ENCODE assay signal across 20 mouse cellular contexts in the genomic region with DNA sequence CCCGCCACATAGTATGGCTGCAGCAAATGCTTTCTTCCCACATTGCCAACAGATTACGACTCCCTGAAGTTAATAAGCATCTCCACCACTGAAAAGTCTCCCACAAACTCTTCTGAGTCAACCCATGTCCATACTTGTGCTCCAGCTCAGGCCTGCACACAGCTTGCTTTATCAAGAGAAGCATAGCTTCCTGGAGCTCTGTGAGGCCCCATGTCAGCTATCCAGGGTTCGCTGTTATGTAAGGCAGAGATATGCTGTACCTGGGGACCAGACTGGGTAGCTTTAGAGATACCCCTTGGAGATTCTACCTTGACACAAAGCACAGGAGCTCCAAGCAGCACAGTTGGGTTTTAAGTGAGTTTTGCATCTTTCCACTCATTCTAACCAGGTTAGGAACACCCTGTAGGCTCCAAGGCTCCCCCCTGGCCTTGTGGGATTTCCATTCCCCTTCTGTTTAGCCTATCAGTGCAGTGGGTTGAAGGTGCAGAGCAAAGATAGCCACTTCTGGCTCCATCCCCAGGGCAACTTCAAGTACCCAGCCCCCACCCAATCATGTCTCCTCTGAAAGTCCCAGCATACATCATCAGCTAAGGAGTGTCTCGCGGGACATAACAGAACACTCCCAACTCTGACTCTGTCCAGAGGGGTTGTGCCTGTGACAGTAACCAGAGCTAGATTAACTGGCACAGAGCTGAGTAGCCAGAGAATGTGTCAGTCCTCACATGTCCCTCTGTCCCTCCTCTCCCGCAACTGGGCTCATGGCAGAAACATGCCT.
DNase-seq lines count a peak whose midpoint lies in the region; ATAC-seq lines count a peak whose summit lies in the region.
"Had no signal": no experiment of that assay in that cellular context is flagged by ENCODE, and none has a peak within 500 bp of the region (broad histone marks: within the 10 kb centered on the region; RNA-seq: fewer than 3 reads in every experiment).

No protein-coding gene starts in this region.

- no peak overlapping the region for H3K27ac ChIP-seq in kidney, embryonic 15.5 days
- H3K27ac ChIP-seq in heart, embryonic 16.5 days (ENCODE audit: low read length) = peak overlapping the region; percentile 56
- no peak overlapping the region for H3K27ac ChIP-seq in liver, embryonic 16.5 days (ENCODE audit: low read length)
- H3K27ac ChIP-seq: forebrain, embryonic 15.5 days; limb, embryonic 13.5 days; neural tube, embryonic 13.5 days had no signal

- ATAC-seq in kidney, embryonic 15.5 days (replicated peaks; ENCODE audit: low FRiP score) = 0 out of 2 replicates have a peak, but pooled peaks have one; percentile 13
- ATAC-seq in heart, embryonic 16.5 days (replicated peaks; ENCODE audit: extremely low read depth, insufficient read depth, low FRiP score) = peak; percentile 92
- ATAC-seq in liver, embryonic 16.5 days (ENCODE audit: low read depth) = 0 out of 2 replicates have a peak, but pooled peaks have one; percentile 39
- ATAC-seq: forebrain, embryonic 15.5 days had no signal

- H3K9me3 ChIP-seq in kidney, embryonic 15.5 days (replicated peaks) = no peaks in the 10 kb centered on the region
- H3K9me3 ChIP-seq in heart, embryonic 16.5 days (replicated peaks; ENCODE audit: control insufficient read depth, low read length) = no peaks in the 10 kb centered on the region
- no peaks in the 10 kb centered on the region for H3K9me3 ChIP-seq in liver, embryonic 16.5 days (replicated peaks; ENCODE audit: control insufficient read depth, low read length)
- H3K9me3 ChIP-seq: forebrain, embryonic 15.5 days; limb, embryonic 13.5 days; neural tube, embryonic 13.5 days had no signal

- no peaks in the 10 kb centered on the region for H3K27me3 ChIP-seq in kidney, embryonic 15.5 days
- H3K27me3 ChIP-seq in heart, embryonic 16.5 days (ENCODE audit: control insufficient read depth, insufficient read depth, low read length) = no peaks in the 10 kb centered on the region
- H3K27me3 ChIP-seq in liver, embryonic 16.5 days (ENCODE audit: control insufficient read depth, insufficient read depth, low read depth, low read length) = no peaks in the 10 kb centered on the region
- H3K27me3 ChIP-seq: CH12.LX; limb, embryonic 13.5 days had no signal

- H3K4me2 ChIP-seq in kidney, embryonic 15.5 days = no peak overlapping the region
- peak overlapping the region; percentile 43 for H3K4me2 ChIP-seq in heart, embryonic 16.5 days (ENCODE audit: low read depth, low read length)
- no peak overlapping the region for H3K4me2 ChIP-seq in liver, embryonic 16.5 days (ENCODE audit: low read depth, low read length)
- H3K4me2 ChIP-seq: forebrain, embryonic 15.5 days; limb, embryonic 13.5 days; midbrain, embryonic 11.5 days; neural tube, embryonic 13.5 days had no signal

- no peaks in the 10 kb centered on the region for H3K36me3 ChIP-seq in kidney, embryonic 15.5 days
- H3K36me3 ChIP-seq in heart, embryonic 16.5 days (ENCODE audit: control insufficient read depth, insufficient read depth) = no peaks in the 10 kb centered on the region
- H3K36me3 ChIP-seq in liver, embryonic 16.5 days (ENCODE audit: control insufficient read depth, insufficient read depth) = no peaks in the 10 kb centered on the region
- H3K36me3 ChIP-seq: forebrain, embryonic 15.5 days; limb, embryonic 13.5 days; neural tube, embryonic 13.5 days had no signal

- 84% methylated on average over 6 of the region's 6 CpGs for WGBS in kidney, embryonic 15.5 days
- 45% methylated on average over 6 of the region's 6 CpGs for WGBS in heart, embryonic 16.5 days
- WGBS in liver, embryonic 16.5 days (ENCODE audit: insufficient replicate concordance) = 50% methylated on average over 6 of the region's 6 CpGs

- no peak overlapping the region for H3K9ac ChIP-seq in kidney, embryonic 15.5 days
- no peak overlapping the region for H3K9ac ChIP-seq in heart, embryonic 16.5 days (ENCODE audit: low read length)
- no peak overlapping the region for H3K9ac ChIP-seq in liver, embryonic 16.5 days (ENCODE audit: low read depth, low read length)
- H3K9ac ChIP-seq: forebrain, embryonic 15.5 days; limb, embryonic 13.5 days; neural tube, embryonic 13.5 days had no signal

- peak; percentile 76 for DNase-seq in heart, adult 11 months
- no peak for DNase-seq in heart, adult 18-20 months
- no peak for DNase-seq in kidney, adult 11 months
- DNase-seq in gastrocnemius, adult 18-20 months (ENCODE audit: low spot score) = no peak
- DNase-seq: adrenal gland, adult 8-10 months; cerebellum, adult 11 months; cerebellum, postnatal 14 days; embryo, embryonic 11 days; kidney, adult 8-10 months; kidney, postnatal 36 days; spleen, adult 18-20 months; thymus, postnatal 25 days had no signal

- peaks cover 6% of the 10 kb centered on the region; the same call in 1 of the 2 replicates for H3K4me1 ChIP-seq in kidney, embryonic 15.5 days
- peaks cover 18% of the 10 kb centered on the region for H3K4me1 ChIP-seq in heart, embryonic 16.5 days (ENCODE audit: control insufficient read depth, insufficient read depth, low read length)
- H3K4me1 ChIP-seq in liver, embryonic 16.5 days (ENCODE audit: control insufficient read depth, low read depth, low read length) = no peaks in the 10 kb centered on the region

- H3K4me3 ChIP-seq in kidney, embryonic 15.5 days (replicated peaks) = no peak overlapping the region
- H3K4me3 ChIP-seq in heart, embryonic 16.5 days (ENCODE audit: low read length) = no peak overlapping the region
- no peak overlapping the region for H3K4me3 ChIP-seq in liver, embryonic 16.5 days (ENCODE audit: low read depth, low read length)
- H3K4me3 ChIP-seq: forebrain, embryonic 15.5 days; limb, embryonic 13.5 days; neural tube, embryonic 13.5 days had no signal

Comparison
In these comparisons a context has a peak if more than half of its experiments do, and no peak if none do; other contexts are left out.
1. ATAC-seq: peak in every context shown above with its lines; median percentile 92 in heart, embryonic 16.5 days; 39 in liver, embryonic 16.5 days; 13 in kidney, embryonic 15.5 days.